Mouse (Mus musculus) liver, embryonic 11.5 days (tissue): ENCODE data around the gene Tas2r107. TPM values are rescaled to one million over a fixed set of nuclear protein-coding genes. Genes with fewer than 3 reads are reported as not detected.
"Not testable (repeated sequence)": the region's sequence is repeated elsewhere in the genome, so short reads cannot be mapped to it uniquely, and the experiment has no call there.

ENCODE experiments used
- ATAC-seq: fragments of 200-750 bp; cut with Nextera tagmentation; replicated peaks from 2 replicates; pipeline ENCODE4 v1.8.0; 2017; ENCODE audit warnings: moderate number of reproducible peaks, mild to moderate bottlenecking, moderate TSS enrichment, moderate library complexity; ENCODE audit not compliant: low FRiP score
- DNase-seq: peaks from one replicate; pipeline ENCODE4 v3.0.0-alpha.2; 2017; ENCODE audit warnings: low spot score
- H3K27ac ChIP-seq: fragments of 300-500 bp; sonication (generic); 2 replicates; pipeline ENCODE4 v1.5.1; 2014; ENCODE audit warnings: mild to moderate bottlenecking, low read depth, low read length, control low read depth
- H3K27me3 ChIP-seq: fragments of 300-500 bp; sonication (generic); replicated peaks from 2 replicates; pipeline ENCODE4 v1.6.1; 2014; ENCODE audit warnings: low read length, mixed read lengths; ENCODE audit not compliant: control insufficient read depth, insufficient read depth
- H3K36me3 ChIP-seq: fragments of 300-500 bp; sonication (generic); 2 replicates; pipeline ENCODE4 v1.6.1; 2014; ENCODE audit warnings: mild to moderate bottlenecking, low read length, moderate library complexity, mixed read lengths; ENCODE audit not compliant: control insufficient read depth, insufficient read depth
- H3K4me1 ChIP-seq: fragments of 300-500 bp; sonication (generic); replicated peaks from 2 replicates; pipeline ENCODE4 v1.6.1; 2014; ENCODE audit warnings: low read length, mixed read lengths; ENCODE audit not compliant: control insufficient read depth, insufficient read depth
- H3K4me2 ChIP-seq: fragments of 300-500 bp; sonication (generic); 2 replicates; pipeline ENCODE4 v1.6.1; 2014; ENCODE audit warnings: mild to moderate bottlenecking, control low read depth, moderate library complexity
- H3K4me3 ChIP-seq: fragments of 300-500 bp; sonication (generic); 2 replicates; pipeline ENCODE4 v1.5.1; 2014; ENCODE audit warnings: low read depth, low read length, control low read depth
- H3K9ac ChIP-seq: fragments of 300-500 bp; sonication (generic); 2 replicates; pipeline ENCODE4 v1.6.1; 2014; ENCODE audit warnings: low read depth, low read length, control low read depth
- H3K9me3 ChIP-seq: fragments of 300-500 bp; sonication (generic); 2 replicates; pipeline ENCODE4 v1.6.1; 2016; ENCODE audit warnings: low read length, inconsistent platforms, mixed read lengths; ENCODE audit not compliant: control insufficient read depth
- WGBS: fragments of 180-500 bp; shearing (Covaris S2); extraction: QIAGEN DNeasy Blood & Tissue Kit; methylation state at CpG from one replicate; pipeline ENCODE4 v1.1.7; 2014; 5-methylcytosine and 5-hydroxymethylcytosine counted together
- polyA plus RNA-seq: library from polyadenylated mRNA; unstranded; fragments of >200 nt; fragmentation: Nextera tagmentation; extraction: Ambion mirVana; gene quantifications from 2 replicates; pipeline ENCODE4 v1.2.1, GENCODE M21; 2014

Gene Tas2r107
- not detected in 2 replicates for polyA plus RNA-seq

DNA sequence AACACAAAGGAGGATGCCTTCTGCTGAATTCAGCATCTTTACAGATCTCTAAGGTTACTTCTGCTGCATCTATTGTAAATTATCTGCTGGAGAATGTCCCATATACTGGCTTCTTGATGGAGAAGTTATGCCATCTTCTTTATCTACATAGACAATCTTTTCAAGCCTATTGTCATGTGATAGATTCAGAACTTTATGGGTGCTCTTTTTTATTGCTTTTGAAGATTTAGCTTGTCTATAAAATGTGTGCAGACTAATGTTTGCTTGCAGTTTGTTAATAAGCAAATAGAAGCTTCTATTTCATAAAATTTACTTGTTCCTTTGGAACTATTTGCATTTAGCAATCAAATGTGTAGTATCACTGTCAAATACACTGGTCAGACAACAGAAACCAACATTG lies at the start of gene Tas2r107:
TSS of gene Tas2r107 (minus strand) at position 101 of the 400 bp plus-strand sequence.
- Histone ChIP-seq H3K27me3 (no peaks in the 10 kb centered on the region), H3K4me2 (no peak within 1 kb of the TSS), H3K36me3 (no peaks in the 10 kb centered on the region), H3K9ac (no peak within 1 kb of the TSS), H3K4me1 (no peaks in the 10 kb centered on the region), H3K4me3 (no peak within 1 kb of the TSS), H3K27ac (no peak within 1 kb of the TSS), H3K9me3 (no peaks in the 10 kb centered on the region)
- DNase-seq: no peak
- no peak for ATAC-seq

DNA sequence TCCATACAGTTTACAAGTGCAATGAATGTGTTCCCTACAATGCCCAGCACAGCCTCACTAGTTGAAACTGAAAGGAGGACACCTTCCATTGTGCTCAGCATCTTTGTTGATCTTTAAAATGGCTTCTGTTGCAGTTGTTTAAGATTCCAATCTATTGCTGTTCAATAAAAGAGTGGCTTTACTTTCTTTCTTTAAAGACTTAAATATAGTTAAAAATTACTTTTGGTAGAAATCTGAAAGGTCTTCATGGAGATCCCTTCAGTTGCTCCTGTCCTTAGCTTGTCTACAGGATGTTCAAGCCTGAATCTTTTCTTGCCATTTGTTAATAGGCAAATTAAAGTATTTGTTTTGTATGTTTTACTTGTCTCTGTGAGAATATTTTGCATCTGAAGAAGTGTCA lies 30.0 kb upstream of the Tas2r107 start, which contains the start of gene Tas2r114:
TSS of gene Tas2r114 (minus strand) at position 101 of the 400 bp plus-strand sequence.
- Histone ChIP-seq H3K4me3 (no peak within 1 kb of the TSS), H3K9ac (no peak within 1 kb of the TSS), H3K36me3 (no peaks in the 10 kb centered on the region), H3K27ac (no peak within 1 kb of the TSS), H3K4me2 (no peak within 1 kb of the TSS), H3K9me3 (no peaks in the 10 kb centered on the region), H3K27me3 (no peaks in the 10 kb centered on the region), H3K4me1 (no peaks in the 10 kb centered on the region)
- DNase-seq (no peak), ATAC-seq (no peak)

DNA sequence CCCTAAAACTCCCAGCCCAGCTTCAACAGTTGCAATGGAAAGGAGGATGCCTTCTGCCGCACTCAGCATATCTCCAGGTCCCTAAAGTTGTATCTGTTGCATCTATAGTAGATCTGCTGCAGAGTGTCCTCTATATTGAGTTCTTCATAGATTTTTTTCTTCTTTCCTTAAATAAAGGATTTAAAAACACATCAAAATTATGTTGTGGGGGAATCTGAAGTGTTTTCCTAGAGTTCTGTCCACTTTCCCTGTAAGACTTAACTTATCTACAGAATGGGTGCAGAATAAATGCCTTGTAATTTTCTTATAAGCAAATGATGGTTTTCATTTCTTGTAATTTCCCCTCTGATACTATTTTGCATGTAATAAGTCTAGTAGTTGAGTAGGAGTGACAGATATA lies 27.4 kb upstream of the Tas2r107 start, which contains the start of gene Tas2r105:
TSS of gene Tas2r105 (minus strand) at position 101 of the 400 bp plus-strand sequence.
- no peaks in the 10 kb centered on the region for H3K36me3 ChIP-seq
- H3K27ac ChIP-seq: no peak within 1 kb of the TSS
- 59% methylated on average over 1 of the region's 1 CpGs for WGBS
- H3K4me2 ChIP-seq: no peak within 1 kb of the TSS
- H3K9ac ChIP-seq: no peak within 1 kb of the TSS
- ATAC-seq (no peak), DNase-seq (no peak)
- H3K27me3 ChIP-seq: no peaks in the 10 kb centered on the region
- H3K4me3 ChIP-seq: no peak within 1 kb of the TSS
- H3K9me3 ChIP-seq: 0 out of 2 replicates have a peak, but pooled peaks cover 2% of the 10 kb centered on the region
- no peaks in the 10 kb centered on the region for H3K4me1 ChIP-seq

DNA sequence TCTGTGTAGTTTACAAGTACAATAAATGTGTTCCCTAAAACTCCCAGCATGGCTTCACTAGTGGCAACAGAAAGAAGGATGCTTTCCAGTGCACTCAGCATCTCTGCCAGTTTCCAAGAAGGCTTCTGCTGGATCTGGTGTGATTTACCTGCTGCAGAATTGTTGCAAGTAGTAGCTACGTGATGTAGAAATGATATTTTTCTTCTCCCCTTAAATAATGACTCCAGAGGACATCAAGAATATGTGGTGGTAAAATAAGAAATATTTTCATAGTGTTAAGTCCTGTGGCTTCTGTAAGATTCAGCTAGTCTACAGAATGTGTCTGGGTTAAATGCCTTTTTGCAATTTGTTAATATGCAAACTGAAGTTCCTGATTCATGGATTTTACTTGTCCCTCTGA lies 25.7 kb upstream of the Tas2r107 start, which contains the start of gene Tas2r104:
TSS of gene Tas2r104 (minus strand) at position 101 of the 400 bp plus-strand sequence.
- ATAC-seq (no peak), DNase-seq (no peak)
- no peak within 1 kb of the TSS for H3K4me3 ChIP-seq
- no peaks in the 10 kb centered on the region for H3K36me3 ChIP-seq
- no peaks in the 10 kb centered on the region for H3K4me1 ChIP-seq
- H3K27ac ChIP-seq: no peak within 1 kb of the TSS
- H3K4me2 ChIP-seq: no peak within 1 kb of the TSS
- no peaks in the 10 kb centered on the region for H3K27me3 ChIP-seq
- no peak within 1 kb of the TSS for H3K9ac ChIP-seq
- 73% methylated on average over 1 of the region's 1 CpGs for WGBS
- 0 out of 2 replicates have a peak, but pooled peaks cover 2% of the 10 kb centered on the region for H3K9me3 ChIP-seq

DNA sequence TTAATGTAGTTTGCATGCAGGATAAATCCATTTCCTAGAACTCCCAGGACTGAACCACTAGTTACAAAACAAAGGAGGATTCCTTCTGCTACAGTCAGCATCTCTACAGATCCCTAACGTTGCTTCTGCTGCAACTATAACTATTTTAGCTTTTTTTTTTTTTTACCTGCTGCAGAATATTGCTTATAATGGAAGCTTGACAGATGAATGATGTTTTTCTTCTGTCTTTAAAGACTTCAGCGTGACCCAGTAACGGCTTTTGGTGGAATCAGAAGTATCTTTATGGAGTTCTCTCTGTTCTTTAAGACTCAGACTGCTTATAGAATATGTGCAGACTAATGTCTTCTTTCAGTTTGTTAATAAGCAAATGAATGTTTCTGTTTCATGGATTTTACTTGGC lies 18.8 kb upstream of the Tas2r107 start, which contains the start of gene Tas2r106:
TSS of gene Tas2r106 (minus strand) at position 101 of the 400 bp plus-strand sequence.
- H3K27me3 ChIP-seq: no peaks in the 10 kb centered on the region
- H3K4me1 ChIP-seq: no peaks in the 10 kb centered on the region
- H3K36me3 ChIP-seq: no peaks in the 10 kb centered on the region
- H3K9ac ChIP-seq: no peak within 1 kb of the TSS
- H3K4me2 ChIP-seq: no peak within 1 kb of the TSS
- no peak within 1 kb of the TSS for H3K27ac ChIP-seq
- 74% methylated on average over 3 of the region's 3 CpGs for WGBS
- H3K9me3 ChIP-seq: no peaks in the 10 kb centered on the region
- H3K4me3 ChIP-seq: no peak within 1 kb of the TSS
- ATAC-seq (no peak), DNase-seq (no peak)

DNA sequence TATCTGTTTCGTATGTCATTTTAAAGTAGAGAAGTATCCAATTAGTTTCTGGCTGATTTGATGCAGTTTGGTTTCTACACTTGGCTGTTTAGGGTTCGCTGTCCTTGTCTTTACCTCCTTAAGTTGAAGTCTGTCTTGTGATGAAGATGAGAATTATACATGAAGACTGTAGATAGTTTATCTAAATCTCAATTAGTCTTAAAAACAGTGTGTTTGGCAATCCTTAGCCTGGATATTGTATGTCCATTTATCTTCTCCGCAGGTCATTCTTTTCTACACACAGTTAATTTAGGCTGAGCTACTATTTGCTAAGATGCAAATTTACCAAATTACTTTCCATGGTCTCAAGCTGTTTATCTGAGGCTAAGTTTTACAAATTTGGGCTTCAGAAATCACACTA lies 29.1 kb downstream of the Tas2r107 start, which contains the start of gene Tas2r130:
TSS of gene Tas2r130 (minus strand) at position 101 of the 400 bp plus-strand sequence.
- no peaks in the 10 kb centered on the region for H3K27me3 ChIP-seq
- no peaks in the 10 kb centered on the region for H3K9me3 ChIP-seq
- H3K4me1 ChIP-seq: no peaks in the 10 kb centered on the region
- no peaks in the 10 kb centered on the region for H3K36me3 ChIP-seq
- H3K4me3 ChIP-seq: no peak within 1 kb of the TSS
- H3K4me2 ChIP-seq: no peak within 1 kb of the TSS
- no peak within 1 kb of the TSS for H3K27ac ChIP-seq
- ATAC-seq (no peak), DNase-seq (no peak)
- WGBS: 73% methylated on average over 3 of the region's 3 CpGs
- H3K9ac ChIP-seq: no peak within 1 kb of the TSS

DNA sequence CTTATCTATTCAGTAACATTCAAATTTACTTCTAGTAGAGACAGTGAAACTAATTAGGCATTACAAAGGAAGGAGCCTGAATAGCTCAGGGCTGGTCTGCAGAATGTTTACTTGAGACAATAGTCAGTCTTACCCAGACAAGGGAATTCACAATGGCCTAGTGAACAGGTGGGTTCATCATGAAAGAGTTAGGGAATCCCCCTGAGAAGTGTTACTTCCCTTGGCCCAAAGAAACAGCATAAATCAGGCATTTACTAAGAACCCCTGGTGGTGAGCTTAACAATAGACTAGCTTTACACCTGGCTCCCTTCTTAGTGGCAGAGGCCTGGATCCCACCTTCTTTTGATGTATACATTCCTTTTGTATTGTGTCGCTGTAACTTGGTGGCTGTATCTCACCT lies 50.0 kb downstream of the Tas2r107 start:
- not testable (repeated sequence) for H3K27ac ChIP-seq, H3K36me3 ChIP-seq, H3K4me1 ChIP-seq, H3K27me3 ChIP-seq, H3K4me2 ChIP-seq, H3K9ac ChIP-seq, H3K4me3 ChIP-seq, H3K9me3 ChIP-seq, DNase-seq, ATAC-seq
- WGBS: 65% methylated on average over 1 of the region's 1 CpGs

Other genes starting within 250 kb of the Tas2r107 start
- not detected in 2 replicates for gene 5430401F13Rik, start 173.7 kb downstream of the Tas2r107 start, polyA plus RNA-seq
- not detected in 2 replicates for gene Gm6619, start 173.7 kb downstream of the Tas2r107 start, polyA plus RNA-seq
- gene Tas2r130, start 29.2 kb downstream of the Tas2r107 start, polyA plus RNA-seq: not detected in 2 replicates
- not detected in 2 replicates for gene Tas2r106, start 18.7 kb upstream of the Tas2r107 start, polyA plus RNA-seq
- not detected in 2 replicates for gene Tas2r104, start 25.6 kb upstream of the Tas2r107 start, polyA plus RNA-seq
- not detected in 2 replicates for gene Tas2r105, start 27.3 kb upstream of the Tas2r107 start, polyA plus RNA-seq
- not detected in 2 replicates for gene Tas2r114, start 29.9 kb upstream of the Tas2r107 start, polyA plus RNA-seq